Mouse (Mus musculus) left cerebral cortex, adult 18-20 months (tissue): ENCODE measurements around the gene Cdc73. TPM values are rescaled to one million over a fixed set of nuclear protein-coding genes. Genes with fewer than 3 reads are reported as not detected.
"Not testable (repeated sequence)": the region's sequence is repeated elsewhere in the genome, so short reads cannot be mapped to it uniquely, and the experiment has no call there.

Experiments
- DNase-seq, 2 experiments: peaks; one replicate each; pipeline ENCODE4 v3.0.0; 2021 to 2022; ENCODE audit warnings: low spot score in 2 of 2, mixed read lengths in 1 of 2
- total RNA-seq, 2 experiments: library from RNA; stranded (reverse); gene quantifications; 2 replicates each; pipeline ENCODE4 v1.2.3; 2021

The Cdc73 gene
- total RNA-seq, 2 experiments from 2014 or later = 68.1 to 76.1 TPM

- no peak for DNase-seq
Observed at GRCm38 (mm10) chr1:143681108-143681507, 21.6 kb downstream of the Cdc73 start.

GRCm38 (mm10) chr1:143675734-143676361, 26.8 kb downstream of the Cdc73 start:
- no peak for DNase-seq

- DNase-seq = not testable (repeated sequence)
Observed at GRCm38 (mm10) chr1:143664786-143665185, 37.9 kb downstream of the Cdc73 start.

GRCm38 (mm10) chr1:143663197-143663596, 39.5 kb downstream of the Cdc73 start:
- DNase-seq = no peak

- no peak for DNase-seq
Observed at GRCm38 (mm10) chr1:143653646-143654045, 49.0 kb downstream of the Cdc73 start.

- DNase-seq = no peak
Observed at GRCm38 (mm10) chr1:143650317-143650716, 52.4 kb downstream of the Cdc73 start.

- DNase-seq = peak in 1 of 2 experiments; percentile 12
Observed at GRCm38 (mm10) chr1:143646219-143646618, 56.5 kb downstream of the Cdc73 start.

- DNase-seq = no peak
Observed at GRCm38 (mm10) chr1:143645386-143645785, 57.3 kb downstream of the Cdc73 start.

- DNase-seq = no peak
Observed at GRCm38 (mm10) chr1:143644221-143644620, 58.5 kb downstream of the Cdc73 start.

GRCm38 (mm10) chr1:143640650-143641407, 61.9 kb downstream of the Cdc73 start, which contains the start of gene B3galt2:
Gene B3galt2, plus strand, starts transcription at chr1:143640664.
- DNase-seq = peak; percentile 65 to 74

- no peak for DNase-seq
Observed at GRCm38 (mm10) chr1:143632854-143633587, 69.7 kb downstream of the Cdc73 start.

GRCm38 (mm10) chr1:143632361-143632760, 70.3 kb downstream of the Cdc73 start:
- DNase-seq = no peak

GRCm38 (mm10) chr1:143631337-143631736, 71.4 kb downstream of the Cdc73 start:
- no peak for DNase-seq

- DNase-seq = no peak
Observed at GRCm38 (mm10) chr1:143622634-143623033, 80.1 kb downstream of the Cdc73 start.

GRCm38 (mm10) chr1:143621930-143622329, 80.8 kb downstream of the Cdc73 start:
- DNase-seq = no peak

GRCm38 (mm10) chr1:143619760-143620159, 82.9 kb downstream of the Cdc73 start:
- DNase-seq = no peak

- no peak for DNase-seq
Observed at GRCm38 (mm10) chr1:143612901-143613300, 89.8 kb downstream of the Cdc73 start.

- DNase-seq = no peak
Observed at GRCm38 (mm10) chr1:143608911-143609310, 93.8 kb downstream of the Cdc73 start.

- DNase-seq = no peak
Observed at GRCm38 (mm10) chr1:143596864-143597263, 105.8 kb downstream of the Cdc73 start.

- DNase-seq = no peak
Observed at GRCm38 (mm10) chr1:143576824-143577543, 125.7 kb downstream of the Cdc73 start.

- DNase-seq = no peak
Observed at GRCm38 (mm10) chr1:143558235-143558634, 144.5 kb downstream of the Cdc73 start.
